Mouse (Mus musculus) CD4-positive, CD25-positive, alpha-beta regulatory T cell, adult 4 months (primary cell): ENCODE data around the gene Tnfaip2. TPM values are rescaled to one million over a fixed set of nuclear protein-coding genes. Genes with fewer than 3 reads are reported as not detected.

ENCODE experiments used
- ATAC-seq: one replicate; pipeline ENCODE4 v1.8.0; 2017
- polyA plus RNA-seq, 2 experiments: library from polyadenylated mRNA; unstranded; fragments of 100-300 nt; shearing (Covaris generic); gene quantifications; one replicate each; pipeline ENCODE4 v1.2.1; 2017

The Tnfaip2 gene
- polyA plus RNA-seq, 2 experiments from 2014 or later: not detected

DNA sequence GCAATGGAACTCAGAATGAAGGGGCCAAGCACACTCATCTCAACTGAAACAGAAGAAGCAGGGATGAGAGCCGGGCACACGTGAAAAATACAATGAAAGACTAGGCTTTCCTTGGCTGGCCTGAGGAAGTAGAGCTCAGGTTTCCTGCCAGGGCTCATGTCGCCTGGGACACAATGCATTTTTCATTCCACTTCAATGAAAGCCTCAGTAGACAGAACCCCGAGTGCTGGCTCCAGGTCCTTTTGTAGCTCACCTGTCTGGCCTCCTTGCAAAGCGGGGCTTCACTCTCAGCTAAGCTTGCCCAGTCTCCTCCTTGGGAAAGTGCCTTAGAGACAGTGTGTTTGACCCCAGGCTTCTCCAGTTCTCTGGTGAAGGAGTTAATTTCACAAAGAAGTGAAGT lies 36.7 kb downstream of the Tnfaip2 start:
- ATAC-seq: no peak

- ATAC-seq: no peak
Measured at GRCm38 (mm10) chr12:111479917-111480316, 37.6 kb downstream of the Tnfaip2 start.

GRCm38 (mm10) chr12:111485046-111485651 lies 42.9 kb downstream of the Tnfaip2 start:
- no peak for ATAC-seq

- ATAC-seq: no peak
Measured at GRCm38 (mm10) chr12:111485652-111486306, 43.5 kb downstream of the Tnfaip2 start, which contains the start of gene Gm266. Gm266 (minus strand) TSS chr12:111485823.

GRCm38 (mm10) chr12:111486455-111486854 lies 44.2 kb downstream of the Tnfaip2 start:
- no peak for ATAC-seq

DNA sequence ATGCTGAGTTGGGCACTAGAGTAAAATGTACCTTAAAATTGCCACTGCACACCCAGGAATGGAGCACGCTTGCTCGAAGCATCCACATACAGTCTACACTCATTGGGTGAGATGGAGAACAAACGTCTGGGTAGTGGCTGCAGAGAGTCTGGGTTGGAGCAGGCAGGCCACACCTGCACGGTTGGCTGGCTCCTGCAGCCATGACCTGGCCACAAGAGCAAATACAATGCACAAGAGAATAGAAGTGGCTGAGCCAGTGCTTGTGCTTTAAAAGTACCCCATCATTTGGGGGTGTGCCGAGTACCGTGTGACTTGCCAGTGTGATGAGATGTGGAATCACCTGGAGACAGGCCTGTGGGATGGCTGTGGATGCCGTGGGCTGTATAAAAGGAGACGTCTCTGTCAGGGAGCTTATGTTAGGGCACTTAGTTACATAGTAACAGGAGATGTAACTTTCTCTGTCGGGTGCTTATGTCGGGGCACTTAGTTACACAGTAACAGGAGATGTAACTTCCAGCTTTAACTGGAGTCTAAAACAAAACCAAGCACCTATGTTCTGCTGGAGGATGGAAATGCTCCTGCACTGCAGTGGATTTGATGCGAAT lies 47.1 kb downstream of the Tnfaip2 start:
- ATAC-seq: no peak

GRCm38 (mm10) chr12:111494931-111495330 lies 52.7 kb downstream of the Tnfaip2 start:
- no peak for ATAC-seq

GRCm38 (mm10) chr12:111497076-111497475 lies 54.8 kb downstream of the Tnfaip2 start:
- ATAC-seq: no peak

GRCm38 (mm10) chr12:111499617-111500016 lies 57.3 kb downstream of the Tnfaip2 start:
- ATAC-seq: no peak

- no peak for ATAC-seq
Measured at GRCm38 (mm10) chr12:111500725-111501124, 58.5 kb downstream of the Tnfaip2 start.

GRCm38 (mm10) chr12:111503063-111503567 lies 60.8 kb downstream of the Tnfaip2 start:
- no peak for ATAC-seq

DNA sequence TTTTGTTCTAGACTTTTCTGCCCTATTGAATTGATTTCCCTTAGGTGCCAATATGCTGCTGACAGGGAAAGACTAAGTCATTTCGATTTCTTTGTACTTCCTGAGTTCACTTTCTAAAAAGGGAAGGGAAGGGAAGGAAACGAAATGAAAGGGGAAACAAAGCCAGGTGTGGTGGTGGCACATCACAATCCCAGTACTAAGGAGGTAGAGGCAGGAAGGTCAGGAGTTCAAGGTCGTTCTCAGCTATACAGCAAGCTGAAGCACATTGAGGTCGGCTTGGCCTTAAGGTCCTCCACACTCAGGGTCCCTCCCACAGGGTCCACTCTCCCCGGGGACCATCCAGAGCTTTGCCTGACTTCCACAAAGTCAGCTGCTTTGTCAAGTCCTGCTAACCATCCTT lies 61.3 kb downstream of the Tnfaip2 start:
- no peak for ATAC-seq

Other genes starting within 250 kb of the Tnfaip2 start
- not detected for gene Amn, start 171.4 kb upstream of the Tnfaip2 start, polyA plus RNA-seq
- gene Cdc42bpb, start 64.8 kb upstream of the Tnfaip2 start, polyA plus RNA-seq: under 1 TPM; 0.32 to 0.43 TPM
- gene Lbhd2, start 35.7 kb upstream of the Tnfaip2 start, polyA plus RNA-seq: not detected
- gene Exoc3l4, start 25.5 kb upstream of the Tnfaip2 start, polyA plus RNA-seq: not detected
- not detected for gene Gm266, start 43.4 kb downstream of the Tnfaip2 start, polyA plus RNA-seq
- gene Eif5, start 95.5 kb downstream of the Tnfaip2 start, polyA plus RNA-seq: 100 to 1,000 TPM in 1 of 2 experiments, 10 to 100 TPM in 1; 76.9 to 116 TPM
- gene Mark3, start 132.1 kb downstream of the Tnfaip2 start, polyA plus RNA-seq: 10 to 100 TPM; 28.9 to 33.9 TPM
- gene Ckb, start 229.9 kb downstream of the Tnfaip2 start, polyA plus RNA-seq: 10 to 100 TPM; 24.1 to 30.0 TPM
- gene Trmt61a, start 235.6 kb downstream of the Tnfaip2 start, polyA plus RNA-seq: 1 to 10 TPM; 2.9 to 4.8 TPM